Mouse (Mus musculus): ENCODE measurements around the gene Vav3. TPM values are rescaled to one million over a fixed set of nuclear protein-coding genes. Genes with fewer than 3 reads are reported as not detected.

Gene Vav3
- polyA plus RNA-seq, 1 experiment from 2014 or later: 27.7 TPM

- Histone ChIP-seq H3K4me3 (ENCODE audit: low read length) (no peak overlapping the region), H3K27me3 (ENCODE audit: insufficient read depth, low read length) (no peaks in the 10 kb centered on the region), H3K4me2 (replicated peaks; ENCODE audit: low read depth, low read length) (no peak overlapping the region), H3K36me3 (ENCODE audit: insufficient read depth, low read length) (no peaks in the 10 kb centered on the region), H3K4me1 (ENCODE audit: insufficient read depth, low read length) (peaks cover 24% of the 10 kb centered on the region), H3K9ac (replicated peaks; ENCODE audit: low read length) (no peak overlapping the region), H3K9me3 (ENCODE audit: low read length) (no peaks in the 10 kb centered on the region), H3K27ac (ENCODE audit: low read length) (peak overlapping the region; percentile 82)
- no peak; the same call in 1 of the 2 replicates for ATAC-seq (ENCODE audit: low FRiP score, low TSS enrichment)
- WGBS: 69% methylated on average over 1 of the region's 1 CpGs
These were observed 282.4 kb downstream of the Vav3 start for GRCm38 (mm10) chr3:109622816-109623215.

GRCm38 (mm10) chr3:109623770-109624169, 283.3 kb downstream of the Vav3 start:
- H3K27me3 ChIP-seq (ENCODE audit: insufficient read depth, low read length): no peaks in the 10 kb centered on the region
- H3K9ac ChIP-seq (replicated peaks; ENCODE audit: low read length): no peak overlapping the region
- ATAC-seq (ENCODE audit: low FRiP score, low TSS enrichment): no peak
- H3K27ac ChIP-seq (ENCODE audit: low read length): no peak overlapping the region
- H3K9me3 ChIP-seq (ENCODE audit: low read length): no peaks in the 10 kb centered on the region
- 32% methylated on average over 2 of the region's 2 CpGs for WGBS
- no peaks in the 10 kb centered on the region for H3K36me3 ChIP-seq (ENCODE audit: insufficient read depth, low read length)
- H3K4me3 ChIP-seq (ENCODE audit: low read length): no peak overlapping the region
- H3K4me1 ChIP-seq (ENCODE audit: insufficient read depth, low read length): peaks cover 24% of the 10 kb centered on the region
- no peak overlapping the region for H3K4me2 ChIP-seq (replicated peaks; ENCODE audit: low read depth, low read length)

- no peaks in the 10 kb centered on the region for H3K9me3 ChIP-seq (ENCODE audit: low read length)
- 0 out of 2 replicates have a peak, but pooled peaks cover 5% of the 10 kb centered on the region for H3K4me1 ChIP-seq (ENCODE audit: insufficient read depth, low read length)
- H3K4me3 ChIP-seq (ENCODE audit: low read length): no peak overlapping the region
- no peak overlapping the region for H3K9ac ChIP-seq (replicated peaks; ENCODE audit: low read length)
- H3K36me3 ChIP-seq (ENCODE audit: insufficient read depth, low read length): no peaks in the 10 kb centered on the region
- H3K27me3 ChIP-seq (ENCODE audit: insufficient read depth, low read length): no peaks in the 10 kb centered on the region
- H3K27ac ChIP-seq (ENCODE audit: low read length): no peak overlapping the region
- H3K4me2 ChIP-seq (replicated peaks; ENCODE audit: low read depth, low read length): no peak overlapping the region
- ATAC-seq (ENCODE audit: low FRiP score, low TSS enrichment): no peak
- 88% methylated on average over 4 of the region's 4 CpGs for WGBS
These were observed 295.6 kb downstream of the Vav3 start for GRCm38 (mm10) chr3:109636045-109636444.

- no peak for ATAC-seq (ENCODE audit: low FRiP score, low TSS enrichment)
- H3K27me3 ChIP-seq (ENCODE audit: insufficient read depth, low read length): no peaks in the 10 kb centered on the region
- WGBS: 59% methylated on average over 1 of the region's 1 CpGs
These were observed 298.9 kb downstream of the Vav3 start for GRCm38 (mm10) chr3:109639386-109639785.

GRCm38 (mm10) chr3:109640796-109641195, 300.3 kb downstream of the Vav3 start:
- 85% methylated on average over 4 of the region's 4 CpGs for WGBS
- H3K27ac ChIP-seq (ENCODE audit: low read length): no peak overlapping the region

More at GRCm38 (mm10) chr3:109639386-109639785, 298.9 kb downstream of the Vav3 start:
- H3K4me3 ChIP-seq (ENCODE audit: low read length): no peak overlapping the region
- H3K4me2 ChIP-seq (replicated peaks; ENCODE audit: low read depth, low read length): no peak overlapping the region
- H3K27ac ChIP-seq (ENCODE audit: low read length): no peak overlapping the region
- H3K4me1 ChIP-seq (ENCODE audit: insufficient read depth, low read length): 0 out of 2 replicates have a peak, but pooled peaks cover 5% of the 10 kb centered on the region
- no peaks in the 10 kb centered on the region for H3K9me3 ChIP-seq (ENCODE audit: low read length)
- H3K36me3 ChIP-seq (ENCODE audit: insufficient read depth, low read length): no peaks in the 10 kb centered on the region
- H3K9ac ChIP-seq (replicated peaks; ENCODE audit: low read length): no peak overlapping the region

GRCm38 (mm10) chr3:109648242-109648641, 307.8 kb downstream of the Vav3 start:
- Histone ChIP-seq H3K9me3 (ENCODE audit: low read length) (no peaks in the 10 kb centered on the region), H3K27ac (ENCODE audit: low read length) (no peak overlapping the region), H3K4me1 (ENCODE audit: insufficient read depth, low read length) (no peaks in the 10 kb centered on the region), H3K36me3 (ENCODE audit: insufficient read depth, low read length) (no peaks in the 10 kb centered on the region), H3K27me3 (ENCODE audit: insufficient read depth, low read length) (no peaks in the 10 kb centered on the region), H3K4me2 (replicated peaks; ENCODE audit: low read depth, low read length) (no peak overlapping the region), H3K4me3 (ENCODE audit: low read length) (no peak overlapping the region), H3K9ac (replicated peaks; ENCODE audit: low read length) (no peak overlapping the region)
- ATAC-seq (ENCODE audit: low FRiP score, low TSS enrichment): no peak
- WGBS: 79% methylated on average over 2 of the region's 2 CpGs

More at GRCm38 (mm10) chr3:109640796-109641195, 300.3 kb downstream of the Vav3 start:
- Histone ChIP-seq H3K9me3 (ENCODE audit: low read length) (no peaks in the 10 kb centered on the region), H3K9ac (replicated peaks; ENCODE audit: low read length) (no peak overlapping the region), H3K36me3 (ENCODE audit: insufficient read depth, low read length) (no peaks in the 10 kb centered on the region), H3K27me3 (ENCODE audit: insufficient read depth, low read length) (no peaks in the 10 kb centered on the region), H3K4me1 (ENCODE audit: insufficient read depth, low read length) (0 out of 2 replicates have a peak, but pooled peaks cover 5% of the 10 kb centered on the region), H3K4me2 (replicated peaks; ENCODE audit: low read depth, low read length) (no peak overlapping the region), H3K4me3 (ENCODE audit: low read length) (no peak overlapping the region)
- no peak for ATAC-seq (ENCODE audit: low FRiP score, low TSS enrichment)

- Histone ChIP-seq H3K27ac (ENCODE audit: low read length) (no peak overlapping the region), H3K4me2 (replicated peaks; ENCODE audit: low read depth, low read length) (no peak overlapping the region), H3K9me3 (ENCODE audit: low read length) (no peaks in the 10 kb centered on the region), H3K36me3 (ENCODE audit: insufficient read depth, low read length) (no peaks in the 10 kb centered on the region), H3K4me1 (ENCODE audit: insufficient read depth, low read length) (no peaks in the 10 kb centered on the region), H3K27me3 (ENCODE audit: insufficient read depth, low read length) (no peaks in the 10 kb centered on the region), H3K4me3 (ENCODE audit: low read length) (no peak overlapping the region), H3K9ac (replicated peaks; ENCODE audit: low read length) (no peak overlapping the region)
- ATAC-seq (ENCODE audit: low FRiP score, low TSS enrichment): no peak
- WGBS: 66% methylated on average over 3 of the region's 3 CpGs
These were observed 311.0 kb downstream of the Vav3 start for GRCm38 (mm10) chr3:109651479-109651878.

GRCm38 (mm10) chr3:109652860-109653631, 312.6 kb downstream of the Vav3 start:
- no peak for ATAC-seq (ENCODE audit: low FRiP score, low TSS enrichment)
- no peak overlapping the region for H3K4me2 ChIP-seq (replicated peaks; ENCODE audit: low read depth, low read length)
- no peaks in the 10 kb centered on the region for H3K4me1 ChIP-seq (ENCODE audit: insufficient read depth, low read length)
- 86% methylated on average over 12 of the region's 12 CpGs for WGBS
- no peak overlapping the region for H3K27ac ChIP-seq (ENCODE audit: low read length)
- H3K4me3 ChIP-seq (ENCODE audit: low read length): no peak overlapping the region
- H3K9ac ChIP-seq (replicated peaks; ENCODE audit: low read length): no peak overlapping the region
- H3K9me3 ChIP-seq (ENCODE audit: low read length): no peaks in the 10 kb centered on the region
- H3K36me3 ChIP-seq (ENCODE audit: insufficient read depth, low read length): no peaks in the 10 kb centered on the region
- no peaks in the 10 kb centered on the region for H3K27me3 ChIP-seq (ENCODE audit: insufficient read depth, low read length)

GRCm38 (mm10) chr3:109654386-109654785, 313.9 kb downstream of the Vav3 start:
- WGBS: 94% methylated on average over 4 of the region's 4 CpGs
- Histone ChIP-seq H3K4me1 (ENCODE audit: insufficient read depth, low read length) (no peaks in the 10 kb centered on the region), H3K27ac (ENCODE audit: low read length) (no peak overlapping the region), H3K4me2 (replicated peaks; ENCODE audit: low read depth, low read length) (no peak overlapping the region), H3K27me3 (ENCODE audit: insufficient read depth, low read length) (no peaks in the 10 kb centered on the region), H3K4me3 (ENCODE audit: low read length) (no peak overlapping the region), H3K9ac (replicated peaks; ENCODE audit: low read length) (no peak overlapping the region), H3K36me3 (ENCODE audit: insufficient read depth, low read length) (no peaks in the 10 kb centered on the region), H3K9me3 (ENCODE audit: low read length) (no peaks in the 10 kb centered on the region)
- ATAC-seq (ENCODE audit: low FRiP score, low TSS enrichment): no peak

GRCm38 (mm10) chr3:109671716-109672115, 331.3 kb downstream of the Vav3 start:
- Histone ChIP-seq H3K4me1 (ENCODE audit: insufficient read depth, low read length) (no peaks in the 10 kb centered on the region), H3K27ac (ENCODE audit: low read length) (no peak overlapping the region), H3K4me2 (replicated peaks; ENCODE audit: low read depth, low read length) (no peak overlapping the region), H3K4me3 (ENCODE audit: low read length) (no peak overlapping the region), H3K36me3 (ENCODE audit: insufficient read depth, low read length) (no peaks in the 10 kb centered on the region), H3K27me3 (ENCODE audit: insufficient read depth, low read length) (no peaks in the 10 kb centered on the region), H3K9ac (replicated peaks; ENCODE audit: low read length) (no peak overlapping the region), H3K9me3 (ENCODE audit: low read length) (no peaks in the 10 kb centered on the region)
- 93% methylated on average over 4 of the region's 4 CpGs for WGBS
- ATAC-seq (ENCODE audit: low FRiP score, low TSS enrichment): no peak

Data from kidney, embryonic 16.5 days (tissue).